Mouse (Mus musculus) left cerebral cortex, postnatal 10 days (tissue): ENCODE data around the gene Prdx5. TPM values are rescaled to one million over a fixed set of nuclear protein-coding genes. Genes with fewer than 3 reads are reported as not detected.

Source experiments
- DNase-seq, 2 experiments: peaks; one replicate each; pipeline ENCODE4 v3.0.0; 2021 to 2022; ENCODE audit warnings: low spot score in 2 of 2, mixed read lengths in 1 of 2; ENCODE audit errors: extremely low spot score in 1 of 2
- intact Hi-C: fragments of 180-260 bp; cut with DNase I; formaldehyde crosslinking; loops from one replicate; pipeline ENCODE4 v1.15.1; 2025
- microRNA-seq: library from miRNA; unstranded; fragments of <30 nt; microRNA quantifications from one replicate; pipeline ENCODE4 v1.2.0, GENCODE M21; 2022
- total RNA-seq, 2 experiments: library from RNA; stranded (reverse); gene quantifications; 2 replicates each; pipeline ENCODE4 v1.2.3; 2021

The Prdx5 gene
- total RNA-seq, 2 experiments from 2014 or later: 280 to 318 TPM

DNA sequence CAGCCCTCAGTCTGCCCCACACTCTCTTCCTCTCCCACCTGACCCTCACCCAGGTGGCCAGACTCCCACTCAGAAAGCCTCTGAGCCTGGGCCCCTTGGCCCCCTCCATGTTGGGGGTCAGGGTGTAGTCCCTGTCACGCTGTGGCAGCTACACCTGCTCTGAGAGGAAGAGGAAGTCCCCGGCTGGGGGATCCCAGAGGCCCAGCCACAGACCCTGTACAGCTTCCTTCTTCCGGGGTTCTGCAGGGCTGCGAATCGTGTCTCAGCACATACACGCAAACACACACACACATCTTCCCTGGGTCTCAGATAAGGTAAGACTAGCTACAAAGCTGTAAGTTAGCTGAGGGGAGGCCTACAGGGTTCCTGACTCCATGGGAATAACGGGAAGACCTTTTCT is 51.9 kb downstream of the Prdx5 start, which contains the start of gene Ccdc88b:
TSS of gene Ccdc88b (minus strand) at position 181 of the 400 bp plus-strand sequence.
- intact Hi-C loops: no loop called here

GRCm38 (mm10) chr19:6857391-6858005 is 52.4 kb downstream of the Prdx5 start:
- intact Hi-C loops: no loop called here
- peak in 1 of 2 experiments; percentile 27 for DNase-seq

More for the DNA sequence above, 51.9 kb downstream of the Prdx5 start, which contains the start of gene Ccdc88b:
- peak in 1 of 2 experiments; percentile 43 for DNase-seq

GRCm38 (mm10) chr19:6857003-6857360 is 52.9 kb downstream of the Prdx5 start:
- intact Hi-C loops: no loop called here
- no peak for DNase-seq

Small RNA genes within 50 kb of the gene (microRNA-seq; reads per million reads assigned to microRNA genes)
- gene Mir6990: 11.8 reads per million, percentile 33 among the genes with 10 or more reads in this experiment

Other genes starting within 250 kb of the Prdx5 start
- gene Rps6ka4, start 69.5 kb downstream of the Prdx5 start, total RNA-seq: 10 to 100 TPM; 25.7 to 31.1 TPM
- 1 to 10 TPM; 1.3 TPM for gene Ccdc88b, start 51.9 kb downstream of the Prdx5 start, total RNA-seq
- 10 to 100 TPM; 42.5 to 49.6 TPM for gene Trmt112, start 408 bp downstream of the Prdx5 start, total RNA-seq
- 10 to 100 TPM; 41.4 to 43.5 TPM for gene Esrra, start 11.7 kb upstream of the Prdx5 start, total RNA-seq
- 10 to 100 TPM; 14.0 to 20.6 TPM for gene Catsperz, start 15.3 kb upstream of the Prdx5 start, total RNA-seq
- gene Kcnk4, start 24.4 kb upstream of the Prdx5 start, total RNA-seq: 10 to 100 TPM; 36.6 to 38.1 TPM
- gene Bad, start 31.8 kb upstream of the Prdx5 start, total RNA-seq: 10 to 100 TPM; 40.4 to 42.8 TPM
- gene Gpr137, start 32.4 kb upstream of the Prdx5 start, total RNA-seq: 10 to 100 TPM; 78.7 to 79.5 TPM
- 10 to 100 TPM; 97.2 to 98.4 TPM for gene Ppp1r14b, start 64.9 kb upstream of the Prdx5 start, total RNA-seq
- 10 to 100 TPM; 11.2 to 11.6 TPM for gene Plcb3, start 66.4 kb upstream of the Prdx5 start, total RNA-seq
- gene Fkbp2, start 70.4 kb upstream of the Prdx5 start, total RNA-seq: 10 to 100 TPM; 65.3 to 65.5 TPM
- gene Vegfb, start 77.5 kb upstream of the Prdx5 start, total RNA-seq: 10 to 100 TPM; 72.6 to 72.8 TPM
- 10 to 100 TPM; 15.8 to 19.4 TPM for gene Dnajc4, start 82.5 kb upstream of the Prdx5 start, total RNA-seq
- gene Nudt22, start 86.0 kb upstream of the Prdx5 start, total RNA-seq: 1 to 10 TPM; 9.2 to 9.5 TPM
- gene Trpt1, start 86.0 kb upstream of the Prdx5 start, total RNA-seq: 10 to 100 TPM; 20.2 to 20.8 TPM
- gene Fermt3, start 109.4 kb upstream of the Prdx5 start, total RNA-seq: 1 to 10 TPM; 3.7 to 5.5 TPM
- gene Stip1, start 129.9 kb upstream of the Prdx5 start, total RNA-seq: 100 to 1,000 TPM; 136 TPM
- gene Macrod1, start 146.7 kb upstream of the Prdx5 start, total RNA-seq: 1 to 10 TPM; 8.0 to 8.9 TPM
- 10 to 100 TPM; 23.0 to 26.0 TPM for gene Flrt1, start 195.6 kb upstream of the Prdx5 start, total RNA-seq